Mouse (Mus musculus) frontal cortex, postnatal 36 days (tissue): ENCODE data around the gene Chst8.

Source experiments
- DNase-seq, 2 experiments: peaks; one replicate each; pipeline ENCODE4 v3.0.0; 2022; ENCODE audit warnings: low spot score in 2 of 2

Chst8 gene

DNA sequence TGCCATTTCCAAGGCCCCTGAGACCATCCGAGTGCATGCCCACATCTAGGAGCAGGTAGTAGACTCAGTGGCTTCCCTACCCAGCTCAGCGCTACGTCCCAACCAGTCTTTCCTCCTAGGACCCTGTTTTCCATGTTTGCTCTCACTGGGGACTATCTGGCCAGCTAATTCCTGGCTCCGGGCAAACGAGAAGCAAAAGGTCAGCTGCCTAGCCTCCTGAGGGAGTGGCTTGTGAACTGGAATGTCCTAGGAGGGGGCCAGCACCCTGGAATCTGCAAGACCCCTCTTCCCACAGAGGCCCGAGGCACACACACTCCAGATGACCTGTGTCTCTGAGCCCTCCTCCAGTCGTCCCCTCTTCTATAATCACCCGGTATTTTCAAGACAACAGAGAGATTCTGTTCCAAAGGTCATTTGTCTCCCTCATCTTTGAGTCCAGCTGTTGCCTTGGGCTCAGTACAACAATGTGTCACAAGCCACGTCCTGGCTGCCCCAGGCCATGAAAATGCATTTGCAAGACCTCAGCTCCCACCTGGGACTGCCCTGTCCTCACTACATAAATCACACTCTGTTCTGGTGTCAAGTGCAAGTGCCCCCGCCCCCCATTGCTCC is 60.3 kb downstream of the Chst8 start:
- no peak for DNase-seq

DNA sequence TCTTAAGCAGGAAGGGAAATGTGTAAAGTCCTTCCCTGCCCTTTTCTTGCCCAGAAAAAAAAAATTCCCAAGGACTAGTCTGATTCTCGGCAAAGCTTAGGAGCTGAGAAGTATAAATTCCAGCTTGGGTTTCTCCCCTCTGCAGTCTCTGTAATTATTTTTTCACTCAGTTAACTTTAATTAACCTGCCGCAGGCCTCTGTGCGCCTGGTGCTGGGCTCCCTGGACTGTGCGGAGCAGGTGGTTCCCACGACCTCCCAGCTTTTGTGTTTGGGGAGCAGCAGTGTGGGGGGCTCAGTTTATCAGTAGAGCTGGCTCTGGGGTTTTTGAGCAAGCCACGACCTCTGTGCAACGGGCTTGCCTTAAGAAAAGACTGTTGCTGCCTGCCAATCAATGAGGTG is 62.2 kb downstream of the Chst8 start:
- no peak for DNase-seq

DNA sequence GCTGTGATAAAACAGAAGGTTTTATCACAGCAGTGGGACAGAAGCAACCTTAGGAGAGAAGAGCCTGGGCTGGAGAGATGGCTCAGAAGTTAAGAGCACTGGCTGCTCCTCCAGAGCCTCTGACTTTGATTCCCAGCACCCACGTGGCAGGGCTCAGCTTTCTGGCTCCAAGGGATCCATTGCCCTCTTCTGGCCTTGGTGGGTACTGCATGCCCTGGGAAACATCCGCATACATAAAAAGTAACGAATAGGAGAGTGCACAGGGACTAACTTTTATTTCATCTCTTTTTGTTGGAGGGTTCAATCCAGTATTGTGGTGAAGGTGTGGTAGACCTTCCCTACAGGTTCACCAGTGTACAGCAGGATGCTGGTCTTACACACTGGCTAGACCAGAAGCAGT is 62.8 kb downstream of the Chst8 start:
- no peak for DNase-seq

DNA sequence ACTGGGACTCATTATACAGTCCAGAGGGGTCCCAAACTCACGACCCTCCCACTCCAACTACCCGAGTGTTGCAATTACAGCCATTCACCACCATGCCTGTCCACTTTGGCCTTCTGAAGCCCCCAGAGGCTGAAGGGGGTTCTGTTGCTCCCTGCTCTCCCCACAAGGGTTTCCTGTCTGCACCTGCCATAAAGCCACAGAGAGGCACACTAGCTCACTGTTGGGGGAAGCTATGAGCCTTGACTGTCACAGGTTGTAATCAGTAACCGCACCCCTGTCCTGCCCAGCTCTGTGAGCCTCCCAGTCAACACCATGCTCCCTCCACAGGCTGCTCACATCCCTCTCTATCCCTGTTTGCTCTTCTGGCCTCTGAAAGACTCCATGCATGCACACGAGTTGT is 64.0 kb downstream of the Chst8 start:
- DNase-seq, result no peak

DNA sequence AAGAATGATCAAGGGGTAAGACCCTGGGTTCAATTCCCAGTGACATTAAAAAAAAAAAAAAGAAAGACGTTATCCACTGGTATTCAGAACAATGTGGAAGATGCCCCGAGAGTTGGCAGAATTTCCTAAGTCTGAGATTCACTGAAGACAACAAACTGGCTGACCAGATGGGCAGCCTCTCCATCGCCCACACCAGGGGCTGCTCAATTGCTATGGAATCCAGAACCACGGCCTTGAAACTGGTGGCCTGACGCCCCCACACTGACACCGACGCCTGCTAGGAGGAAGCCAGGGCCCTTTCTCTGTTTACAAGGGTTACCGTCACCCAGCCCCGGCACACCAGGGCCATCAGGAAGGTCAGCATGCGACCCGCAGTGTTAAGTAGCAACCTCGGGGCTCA is 64.8 kb downstream of the Chst8 start:
- DNase-seq, result no peak

DNA sequence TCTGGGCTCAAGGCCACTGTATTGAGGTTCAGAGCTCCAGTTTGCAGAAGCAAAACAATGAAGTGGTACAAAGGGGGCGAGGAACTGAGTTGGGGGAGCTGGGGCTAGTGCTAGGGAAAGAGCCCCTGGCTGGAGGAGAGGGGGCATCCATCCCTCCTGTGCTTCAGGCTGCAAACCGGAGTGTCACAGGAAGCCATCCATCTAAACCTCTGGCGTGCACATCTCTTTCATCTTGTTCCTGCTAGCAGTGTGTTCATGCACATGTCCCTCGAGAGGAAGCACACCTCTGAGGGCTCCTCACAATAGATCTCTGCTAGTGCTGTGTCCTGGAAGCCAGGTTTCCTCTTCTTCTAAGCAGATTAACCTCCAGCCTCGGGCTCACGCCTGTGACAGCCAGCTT is 65.9 kb downstream of the Chst8 start:
- no peak for DNase-seq

DNA sequence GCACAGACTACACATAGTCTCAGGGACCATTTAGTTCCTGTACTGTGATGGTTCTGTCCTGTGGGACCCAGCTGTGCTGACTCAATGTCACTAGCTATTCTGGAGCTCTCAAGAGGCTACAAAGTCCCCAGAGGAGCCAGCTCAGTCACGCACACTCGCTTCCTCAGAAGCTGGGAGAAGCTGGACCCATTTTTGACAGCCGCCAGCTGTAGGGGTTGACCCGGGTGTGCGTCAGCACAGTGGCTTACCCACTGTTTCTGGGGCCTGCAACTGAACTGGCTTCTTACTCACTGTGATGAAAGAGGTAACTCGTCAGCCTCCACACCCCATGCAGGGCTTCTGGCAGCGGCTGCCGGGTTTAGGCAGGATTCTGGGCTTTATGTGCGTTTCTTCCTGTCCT is 66.3 kb downstream of the Chst8 start:
- DNase-seq, result no peak

DNA sequence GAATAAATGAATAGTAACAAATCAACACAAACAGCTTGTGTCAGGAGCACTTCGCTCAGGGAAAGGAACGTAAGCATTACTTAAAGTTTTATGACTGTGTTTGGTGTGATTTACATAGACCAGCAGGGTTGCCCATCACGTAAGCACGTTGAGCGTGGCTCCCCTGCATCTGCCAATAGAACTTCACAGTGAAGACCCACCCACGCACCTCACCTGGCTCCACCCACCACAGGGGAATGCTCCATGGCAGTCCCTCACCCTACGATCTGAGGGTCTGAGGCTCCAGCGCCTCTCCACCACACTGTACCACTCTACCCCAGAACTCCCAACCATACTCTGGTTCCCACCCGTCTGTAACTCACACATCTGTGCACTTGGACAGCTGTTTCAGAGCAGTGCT is 67.1 kb downstream of the Chst8 start:
- DNase-seq, result no peak

DNA sequence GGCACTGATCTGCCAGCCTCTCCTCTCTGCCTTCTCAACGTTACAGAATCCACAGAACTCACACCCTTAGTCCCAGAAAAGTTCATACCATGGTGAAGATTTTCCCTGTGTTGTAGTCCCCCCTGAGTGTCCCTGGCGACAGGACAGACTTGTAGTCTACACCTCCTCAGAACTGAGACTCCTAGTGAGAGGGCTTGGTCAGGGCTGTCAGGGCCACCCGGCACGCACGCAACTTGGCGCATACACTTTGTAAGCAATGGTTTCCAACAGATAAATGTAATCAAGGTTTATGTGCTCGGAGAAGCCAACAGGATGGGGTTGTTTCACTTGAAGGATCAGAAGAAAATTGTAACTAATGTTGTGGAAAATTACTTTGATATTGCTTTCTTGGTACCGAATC is 67.5 kb downstream of the Chst8 start:
- no peak for DNase-seq

DNA sequence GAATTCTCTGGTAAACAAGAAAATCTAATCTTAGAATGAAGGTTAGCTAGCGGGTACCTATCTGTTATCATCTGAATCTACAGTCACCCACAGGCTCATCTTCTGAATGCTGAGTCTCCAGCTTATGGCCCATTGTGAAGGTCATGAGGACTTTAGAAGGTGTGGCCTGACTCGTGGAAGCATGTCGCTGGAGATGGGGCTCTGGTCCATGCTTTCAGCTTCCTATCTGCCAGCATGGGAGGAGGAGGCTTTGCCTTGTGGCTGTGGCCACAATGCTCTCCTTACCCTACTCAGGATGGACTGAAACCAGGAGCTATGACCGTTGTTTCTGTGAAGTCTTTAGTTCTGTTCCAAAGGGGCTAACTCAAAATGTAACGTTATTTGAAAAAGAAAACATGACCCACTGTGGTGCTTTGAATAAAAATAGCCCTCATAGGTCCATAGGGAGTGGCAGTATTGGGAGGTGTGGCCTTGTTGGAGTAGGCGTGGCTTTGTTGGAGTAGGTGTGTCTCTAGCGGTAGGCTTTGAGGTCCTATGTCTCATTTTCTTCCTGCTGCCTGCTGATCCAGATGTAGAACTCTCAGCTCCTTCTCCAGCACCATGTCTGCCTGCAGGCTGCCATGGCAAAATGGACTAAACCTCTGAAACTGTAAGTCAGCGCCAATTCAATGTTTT is 69.0 kb downstream of the Chst8 start:
- no peak for DNase-seq

DNA sequence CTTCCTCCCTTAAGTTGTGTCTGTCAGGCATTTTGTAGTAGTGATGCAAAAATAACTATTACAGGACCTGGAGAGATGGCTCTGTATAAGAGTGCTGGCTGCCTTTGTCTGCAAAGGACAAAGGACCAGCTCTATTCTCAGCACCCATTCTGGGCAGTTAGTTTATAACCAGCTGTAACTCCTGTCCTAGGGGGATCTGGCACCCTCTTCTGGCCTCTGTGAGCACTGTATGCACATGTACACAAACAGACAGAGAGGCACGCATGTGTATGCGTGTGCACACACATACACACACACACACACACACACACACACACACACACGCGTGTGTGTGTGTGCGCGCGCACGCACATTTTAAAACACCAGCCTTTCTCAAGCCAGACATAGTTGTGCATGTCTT is 73.1 kb downstream of the Chst8 start:
- no peak for DNase-seq

DNA sequence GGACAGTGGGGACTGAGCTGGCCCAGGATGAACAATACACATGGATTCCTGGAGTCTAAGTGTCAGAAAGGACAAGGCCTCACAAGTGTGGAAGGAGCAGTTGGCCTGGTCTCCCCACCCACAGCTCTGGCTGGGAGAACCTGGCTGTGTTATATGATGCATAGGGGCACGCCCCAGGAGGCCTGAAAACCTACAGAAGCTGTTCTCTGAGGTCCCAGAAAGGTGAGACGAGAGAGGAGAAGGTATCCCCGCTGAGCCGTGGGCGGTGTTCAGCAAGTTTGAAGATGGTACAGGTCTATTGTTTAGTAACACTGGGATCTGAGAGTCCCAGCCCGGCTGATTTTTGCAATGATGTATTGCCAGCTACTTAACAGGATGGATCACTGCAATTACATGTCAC is 75.3 kb downstream of the Chst8 start:
- no peak for DNase-seq

DNA sequence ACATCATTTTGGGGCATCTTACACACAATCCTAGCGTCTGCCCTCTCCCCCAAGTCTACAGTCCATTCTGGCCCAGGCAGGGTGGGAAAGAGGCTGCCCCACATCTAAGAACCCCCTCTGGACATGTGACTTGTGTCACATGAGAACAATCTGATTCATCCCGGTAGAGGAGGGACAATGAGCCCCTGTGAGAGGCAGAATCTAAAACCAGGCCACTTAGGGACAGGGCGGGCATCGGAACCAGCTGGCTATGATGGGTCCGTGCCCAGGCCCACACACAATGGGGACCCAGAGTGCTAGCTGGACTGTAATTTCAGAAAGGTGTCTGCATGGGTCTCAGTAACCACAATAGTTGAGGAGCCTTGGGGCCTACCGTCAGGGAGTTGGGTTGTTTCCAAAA is 78.2 kb downstream of the Chst8 start:
- peak in 1 of 2 experiments; percentile 33 for DNase-seq

DNA sequence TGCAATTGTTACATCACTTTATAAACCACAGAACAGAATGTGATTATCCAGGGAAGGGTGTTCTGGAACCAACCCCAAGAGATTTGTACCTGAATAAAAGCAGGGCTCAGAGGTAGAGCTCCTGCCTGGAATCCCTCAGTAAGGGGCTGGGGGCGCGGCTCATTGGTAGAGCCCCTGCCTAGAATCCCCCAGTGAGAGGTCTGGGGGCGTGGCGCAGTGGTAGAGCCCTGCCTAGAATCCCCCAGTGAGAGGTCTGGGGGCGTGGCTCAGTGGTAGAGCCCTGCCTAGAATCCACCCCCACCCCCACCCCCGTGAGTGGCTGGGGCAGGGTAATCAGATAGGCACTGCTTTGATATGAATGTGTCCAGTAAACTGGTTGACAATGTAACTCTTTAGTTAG is 83.6 kb downstream of the Chst8 start:
- no peak for DNase-seq

DNA sequence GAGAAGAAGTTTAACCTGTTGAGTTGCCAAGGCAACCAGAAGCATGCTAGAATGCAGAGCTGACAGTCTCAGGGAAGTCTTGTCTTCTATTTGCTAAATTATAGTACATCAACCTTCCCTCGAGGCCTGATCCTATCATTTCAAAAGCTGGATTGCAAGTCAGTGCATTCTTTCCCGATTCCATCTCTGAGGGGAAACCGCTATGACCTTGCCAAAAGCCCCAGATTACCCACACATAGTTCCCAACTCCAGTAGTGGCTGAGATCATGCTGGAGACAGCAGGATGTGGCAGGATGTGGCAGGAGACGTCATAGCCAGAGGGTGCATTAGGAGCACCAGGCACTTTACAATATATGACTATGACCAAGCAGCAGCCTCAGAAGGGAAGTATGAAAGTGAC is 87.3 kb downstream of the Chst8 start:
- no peak for DNase-seq

DNA sequence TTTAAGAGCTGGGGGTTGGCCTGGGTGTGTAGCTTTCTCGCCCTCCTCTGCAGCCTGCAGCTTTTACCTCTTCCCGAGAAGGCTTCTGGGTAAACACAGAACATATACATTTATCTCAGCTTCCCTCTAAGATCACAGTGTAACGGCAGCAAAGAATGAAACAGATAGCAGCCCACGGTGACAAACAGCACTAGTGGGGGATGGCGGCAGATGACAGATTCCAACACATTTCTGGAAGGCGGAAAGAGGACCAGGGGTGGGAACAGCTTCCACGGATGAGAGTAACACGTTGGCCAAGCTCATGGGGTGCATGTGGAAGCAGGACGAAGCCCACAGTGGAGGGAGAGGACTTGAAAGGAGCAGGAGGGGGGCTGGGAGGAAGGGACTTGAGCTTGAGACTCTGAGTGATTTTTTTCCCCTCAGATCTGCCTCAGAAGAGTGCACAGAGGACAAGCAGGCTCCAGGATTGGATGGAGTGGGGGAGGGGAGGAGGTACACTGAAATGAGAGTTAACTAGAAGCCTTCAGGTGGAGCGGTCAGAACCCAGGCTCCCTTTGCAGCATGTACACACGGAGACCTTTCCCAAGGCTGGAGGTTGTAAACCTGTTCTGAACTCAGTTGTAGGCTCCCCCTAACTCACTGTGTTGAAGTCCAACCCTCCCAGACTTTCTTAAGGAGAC is 89.8 kb downstream of the Chst8 start:
- peak in 1 of 2 experiments; percentile 28 for DNase-seq

DNA sequence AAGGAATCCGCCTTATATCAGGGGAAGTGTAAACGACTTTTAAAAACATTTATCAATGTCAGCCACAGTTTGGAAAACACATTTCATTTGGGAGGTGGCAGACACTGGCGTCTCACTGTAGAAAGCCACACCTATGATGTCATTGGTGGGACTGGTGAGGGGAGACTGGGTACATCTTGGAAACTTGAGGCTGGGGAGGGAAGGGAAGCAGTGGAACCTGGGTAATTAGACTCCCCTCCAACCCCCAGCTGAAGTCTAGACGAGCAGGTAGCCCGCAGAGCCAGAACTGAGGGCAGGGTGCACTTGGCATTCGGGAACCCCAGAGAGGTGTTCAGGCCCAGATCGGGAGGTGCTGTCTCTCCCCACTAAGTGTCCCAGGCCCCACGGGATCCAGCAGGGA is 90.4 kb downstream of the Chst8 start:
- no peak for DNase-seq

DNA sequence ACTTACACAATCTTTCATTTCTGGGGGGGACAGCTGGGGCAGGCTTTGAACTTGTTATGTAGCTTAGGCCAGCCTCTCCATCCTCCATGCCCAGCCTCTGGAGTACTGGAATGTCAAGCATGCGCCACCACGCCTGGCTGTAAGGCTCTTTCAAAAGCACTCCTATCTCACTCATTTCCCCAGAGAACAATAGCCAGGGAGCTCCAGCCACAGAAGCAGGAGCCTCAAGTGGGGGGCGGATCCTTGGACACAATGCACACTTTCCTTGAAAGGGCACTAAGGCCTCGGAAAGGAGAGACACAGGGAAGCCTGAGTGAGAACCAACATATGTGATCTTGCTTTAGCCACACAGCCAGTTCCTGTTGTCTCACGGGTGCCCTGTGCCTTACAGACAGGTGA is 90.9 kb downstream of the Chst8 start:
- DNase-seq, result no peak

DNA sequence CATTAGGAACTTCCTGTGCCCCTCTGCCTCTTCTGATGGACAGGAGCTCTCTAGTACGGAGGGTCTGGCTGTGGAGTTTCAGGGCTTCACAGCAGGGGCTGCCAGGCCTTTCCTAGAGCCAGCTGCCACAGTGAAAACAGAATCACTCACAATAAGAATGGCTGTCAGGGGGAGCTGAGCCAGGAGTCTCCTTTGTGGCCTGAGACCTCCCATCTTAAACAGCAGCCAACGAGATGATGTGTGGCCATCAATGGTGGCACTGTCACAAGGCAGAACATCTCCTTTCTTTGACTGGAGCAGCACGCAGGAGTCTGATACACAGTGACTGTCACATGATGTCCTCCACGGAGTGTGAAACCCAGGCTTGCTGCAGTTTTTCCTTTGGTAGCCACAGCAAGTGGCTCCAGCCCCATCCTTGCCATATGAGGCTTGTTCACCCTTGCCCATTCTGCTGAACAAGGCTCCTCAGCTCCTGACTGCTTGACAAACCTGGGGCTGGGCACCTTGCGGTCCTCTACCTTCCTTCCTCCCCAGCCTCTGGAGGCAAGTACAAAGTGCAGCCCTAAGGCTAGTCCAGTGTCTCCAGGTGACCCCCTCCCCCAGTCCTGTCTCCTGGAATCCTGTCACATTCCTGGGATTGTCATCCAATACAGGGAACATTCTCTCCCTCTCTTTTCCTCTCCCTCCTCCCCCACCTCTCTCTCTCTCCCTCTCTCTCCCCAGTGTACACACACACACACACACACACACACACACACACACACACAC is 91.4 kb downstream of the Chst8 start:
- no peak for DNase-seq

DNA sequence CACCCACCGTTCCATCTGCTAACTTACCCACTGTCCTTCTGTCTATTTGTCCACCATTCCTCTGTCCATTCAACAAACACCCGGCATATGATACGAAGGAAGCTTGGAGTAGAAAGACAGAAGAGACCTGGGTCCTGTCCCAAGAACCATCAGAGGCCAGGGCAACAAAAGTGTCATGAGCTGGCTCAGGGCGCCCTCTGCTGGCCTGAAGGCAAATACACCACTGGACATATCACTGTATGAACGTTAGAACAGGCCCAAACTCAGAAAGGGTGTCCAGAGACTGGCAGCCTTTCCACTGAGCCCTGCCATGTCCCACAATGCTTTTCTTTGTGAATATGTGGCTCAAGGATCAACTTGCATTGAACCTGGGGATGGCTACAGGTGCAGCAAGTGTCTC is 92.9 kb downstream of the Chst8 start:
- peak; percentile 39 to 61 for DNase-seq

DNA sequence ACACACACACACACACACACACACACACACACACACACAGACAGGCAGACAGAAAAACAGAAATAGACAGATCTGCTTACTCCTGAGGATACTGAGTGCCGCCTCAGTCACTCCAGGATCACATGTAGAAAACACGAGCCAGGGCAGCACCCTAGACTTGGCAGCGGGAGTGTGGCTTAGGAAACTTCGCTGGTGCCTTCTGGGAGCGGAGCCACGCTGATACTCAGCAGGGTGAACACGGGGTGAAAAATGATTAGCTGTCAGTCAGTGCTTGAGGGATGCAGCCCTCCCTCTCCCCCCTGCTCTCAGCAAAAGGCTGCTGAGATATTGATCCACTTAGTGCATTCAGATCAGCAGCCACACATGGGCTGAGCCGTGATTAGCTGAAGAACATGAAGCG is 93.9 kb downstream of the Chst8 start:
- no peak for DNase-seq

DNA sequence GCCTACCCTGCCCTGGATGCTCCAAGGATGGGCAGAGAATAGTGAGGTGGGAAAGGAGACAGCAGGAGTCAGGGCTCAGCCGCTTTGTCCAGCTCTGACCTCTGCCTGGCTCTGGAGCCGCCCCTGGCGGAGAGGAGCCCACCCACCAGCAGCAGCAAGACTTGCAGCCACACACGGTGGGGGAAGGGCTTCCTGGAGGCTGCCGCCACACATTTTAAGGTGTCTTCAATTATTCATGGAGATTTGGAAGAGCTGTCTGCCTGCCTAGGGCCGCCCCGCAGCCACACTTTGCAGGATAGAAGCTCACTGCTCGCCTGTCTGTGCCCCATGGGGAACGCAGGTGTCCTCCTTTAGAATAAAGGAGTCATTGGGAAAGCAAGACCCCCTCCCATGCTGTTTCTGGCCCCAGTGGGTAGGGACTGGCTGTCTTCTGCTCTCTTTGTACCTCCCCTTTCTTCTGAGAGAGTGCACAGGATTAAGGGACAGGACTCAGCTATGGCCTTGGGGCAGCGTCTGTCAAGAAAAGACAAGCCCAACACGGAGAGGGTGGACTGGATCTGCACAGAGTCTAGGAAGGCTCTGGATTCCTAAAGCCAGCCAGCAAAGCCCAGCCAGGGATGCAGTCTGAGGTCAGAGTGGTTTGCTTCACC is 95.2 kb downstream of the Chst8 start:
- DNase-seq, result no peak
